Mouse (Mus musculus) erythroblast, embryonic 14.5 days (primary cell): ENCODE measurements around the gene Ddx60.

Experiments used
- GATA1 ChIP-seq: IDR thresholded peaks from 2 replicates; pipeline ENCODE4 v1.6.1; 2012; ENCODE audit warnings: low read length, inconsistent platforms, mixed read lengths
- TAL1 ChIP-seq: IDR thresholded peaks from 3 replicates; pipeline ENCODE4 v1.6.1; 2012; ENCODE audit warnings: low read length, inconsistent platforms, mixed read lengths

DNA sequence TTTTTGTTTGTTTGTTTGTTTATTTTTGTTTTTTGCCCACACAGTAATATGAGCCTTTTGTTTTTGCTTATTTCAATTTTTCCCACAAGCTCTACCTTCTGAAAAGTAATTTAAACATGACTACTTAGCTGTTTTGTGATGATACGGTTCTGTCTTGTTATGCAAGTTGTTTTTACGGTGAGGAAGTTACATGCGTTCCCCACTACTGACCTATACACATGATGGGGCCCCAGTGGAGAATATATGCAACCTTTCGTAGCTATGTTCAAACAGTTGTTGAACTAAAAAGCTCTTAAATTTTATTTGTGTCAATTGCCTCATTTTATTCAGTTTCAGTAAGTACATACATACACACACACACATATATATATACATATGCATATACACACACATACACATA is 86.7 kb downstream of the Ddx60 start:
- TF ChIP-seq GATA1 (no peak), TAL1 (no peak)
